Mouse (Mus musculus) hematopoietic stem cell, adult 5-6 weeks (primary cell): ENCODE measurements around the gene Slc39a5. TPM values are rescaled to one million over a fixed set of nuclear protein-coding genes. Genes with fewer than 3 reads are reported as not detected.

ENCODE experiments used
- ATAC-seq, 2 experiments: fragments of 125-278 bp in 1 of 2; replicated peaks in 1 of 2; 2 replicates each; pipeline ENCODE4 v1.8.0; 2016 to 2017; ENCODE audit warnings: inconsistent platforms in 2 of 2, mild to moderate bottlenecking in 2 of 2, moderate number of reproducible peaks in 2 of 2, low read depth in 1 of 2, moderate TSS enrichment in 1 of 2; ENCODE audit not compliant: low FRiP score in 2 of 2, poor library complexity in 2 of 2, severe bottlenecking in 2 of 2, insufficient read depth in 1 of 2, low TSS enrichment in 1 of 2
- total RNA-seq: library from RNA; stranded (forward); fragments of 172-1452, 232-1000 nt; gene quantifications from 2 replicates; pipeline ENCODE4 v1.2.3, GENCODE M21; 2017

Gene Slc39a5
- total RNA-seq, 1 experiment from 2014 or later = not detected

DNA sequence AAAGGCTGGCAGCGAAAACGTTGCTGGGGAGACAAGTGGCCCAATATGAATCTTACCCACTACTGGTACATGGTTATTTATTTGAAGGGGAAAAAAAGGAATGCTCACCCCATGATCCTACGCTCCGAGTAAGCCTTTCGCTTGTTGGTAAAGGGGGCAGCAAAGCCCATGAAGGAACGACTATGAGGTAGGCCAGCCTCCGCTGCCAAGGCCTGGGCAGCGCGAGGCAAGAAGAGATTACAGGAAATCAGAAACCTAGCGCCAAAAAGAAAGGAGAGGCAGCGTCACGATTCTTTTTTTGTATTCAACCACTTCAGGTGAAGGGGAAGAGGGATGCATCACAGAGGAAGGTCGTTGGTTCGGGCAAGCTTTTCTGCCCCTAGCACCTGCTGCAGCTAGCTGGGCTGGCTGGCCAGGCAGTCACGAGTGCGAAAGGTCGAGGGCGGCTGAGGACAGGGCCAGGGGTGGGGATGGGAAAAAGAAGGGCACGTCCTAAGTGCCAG lies 33.1 kb downstream of the Slc39a5 start:
- ATAC-seq = no peak

DNA sequence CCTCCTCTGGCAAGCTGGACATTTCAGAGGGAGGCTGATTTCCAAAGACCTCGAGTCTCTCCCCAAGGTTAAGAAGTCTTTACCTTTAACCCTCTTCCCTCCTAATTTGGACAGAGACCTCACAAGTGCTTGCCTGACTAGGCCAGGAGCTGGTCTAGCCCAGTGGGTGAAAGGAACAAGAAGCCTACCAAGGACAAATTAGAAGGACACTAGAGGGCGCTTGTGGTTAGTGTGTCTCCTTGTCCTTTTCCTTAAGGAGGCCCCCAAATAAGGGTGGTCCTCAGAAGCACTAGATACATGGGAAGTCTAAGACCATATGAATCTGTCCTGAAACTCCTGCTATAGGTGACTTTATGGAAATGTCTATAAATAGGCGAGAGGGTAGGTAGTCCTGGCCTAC lies 38.5 kb downstream of the Slc39a5 start:
- 0 out of 4 replicates have a peak, but pooled peaks of 1 of the 2 experiments have one; percentile 56 for ATAC-seq

DNA sequence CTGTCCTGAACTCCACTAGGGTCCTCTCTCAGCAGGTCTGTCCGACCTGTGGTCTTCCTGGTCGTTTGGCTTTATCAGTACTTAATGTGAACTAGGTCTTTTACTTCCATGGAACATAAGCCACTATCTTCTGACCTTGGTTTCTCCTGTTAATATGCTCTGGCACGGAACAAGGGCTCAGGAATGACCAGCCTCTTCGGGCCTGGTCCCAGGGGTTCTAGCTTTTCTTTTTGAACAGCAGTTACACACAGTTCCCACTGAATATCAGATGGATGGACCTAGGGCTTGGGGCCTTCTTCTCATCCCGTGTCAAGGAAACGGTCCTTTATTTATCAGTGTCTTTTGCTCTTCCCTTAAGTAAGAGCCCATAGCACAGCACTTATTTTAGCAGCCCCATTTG lies 39.2 kb downstream of the Slc39a5 start:
- ATAC-seq = no peak

DNA sequence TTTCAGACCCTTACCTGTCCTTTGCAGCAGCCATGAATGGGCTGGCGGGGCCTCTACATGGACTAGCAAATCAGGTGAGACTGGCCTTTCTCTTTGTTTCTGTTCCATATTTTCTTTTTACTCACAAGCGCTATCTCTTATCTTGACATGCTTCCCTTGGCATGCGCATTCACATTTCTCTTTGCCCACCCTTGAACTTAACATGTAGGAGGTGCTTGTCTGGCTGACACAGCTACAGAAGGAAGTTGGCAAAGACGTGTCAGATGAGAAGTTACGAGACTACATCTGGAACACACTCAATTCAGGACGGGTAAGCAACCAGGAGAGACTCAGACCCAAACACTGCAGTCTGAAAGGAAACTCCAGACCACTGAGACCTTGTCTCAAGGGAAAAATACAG lies 41.8 kb downstream of the Slc39a5 start:
- no peak for ATAC-seq

GRCm38 (mm10) chr10:128358796-128359195 lies 42.2 kb downstream of the Slc39a5 start:
- ATAC-seq = peak in 1 of 2 experiments; percentile 45; a peak in 1 of 4 replicates

- ATAC-seq = no peak
These were observed 53.5 kb downstream of the Slc39a5 start for GRCm38 (mm10) chr10:128347541-128347940.

Other genes starting within 250 kb of the Slc39a5 start
- 6.9 and 9.3 TPM in 2 replicates for gene Rbms2, start 220.9 kb downstream of the Slc39a5 start, total RNA-seq
- gene Gls2, start 206.8 kb downstream of the Slc39a5 start, total RNA-seq = 0.38 and 0.79 TPM in 2 replicates
- gene Spryd4, start 189.4 kb downstream of the Slc39a5 start, total RNA-seq = 10.3 and 11.9 TPM in 2 replicates
- 0.69 TPM in 1 of 2 replicates, not detected in the other for gene Mip, start 175.4 kb downstream of the Slc39a5 start, total RNA-seq
- gene Timeless, start 169.2 kb downstream of the Slc39a5 start, total RNA-seq = 52.8 and 60.3 TPM in 2 replicates
- 0.19 TPM in 1 of 2 replicates, not detected in the other for gene Apon, start 147.1 kb downstream of the Slc39a5 start, total RNA-seq
- gene Apof, start 132.6 kb downstream of the Slc39a5 start, total RNA-seq = not detected in 2 replicates
- 12.3 and 18.1 TPM in 2 replicates for gene Stat2, start 130.7 kb downstream of the Slc39a5 start, total RNA-seq
- gene Il23a, start 102.5 kb downstream of the Slc39a5 start, total RNA-seq = 1.1 TPM in 1 of 2 replicates, not detected in the other
- 12.7 and 16.9 TPM in 2 replicates for gene Pan2, start 97.9 kb downstream of the Slc39a5 start, total RNA-seq
- 106 and 135 TPM in 2 replicates for gene Cnpy2, start 78.8 kb downstream of the Slc39a5 start, total RNA-seq
- gene Cs, start 63.5 kb downstream of the Slc39a5 start, total RNA-seq = 69.8 and 79.5 TPM in 2 replicates
- 8.1 and 8.7 TPM in 2 replicates for gene Coq10a, start 32.2 kb downstream of the Slc39a5 start, total RNA-seq
- gene Ankrd52, start 24.1 kb downstream of the Slc39a5 start, total RNA-seq = 8.9 and 12.1 TPM in 2 replicates
- gene Nabp2, start 10.3 kb upstream of the Slc39a5 start, total RNA-seq = 57.0 and 106 TPM in 2 replicates
- gene Rnf41, start 10.4 kb upstream of the Slc39a5 start, total RNA-seq = 18.4 and 20.7 TPM in 2 replicates
- 83.2 and 92.7 TPM in 2 replicates for gene Smarcc2, start 58.0 kb upstream of the Slc39a5 start, total RNA-seq
- 988 and 1,295 TPM in 2 replicates for gene Myl6, start 92.9 kb upstream of the Slc39a5 start, total RNA-seq
- gene Myl6b, start 97.5 kb upstream of the Slc39a5 start, total RNA-seq = 1.3 and 3.9 TPM in 2 replicates
- 70.7 and 75.9 TPM in 2 replicates for gene Esyt1, start 124.6 kb upstream of the Slc39a5 start, total RNA-seq
- 13.9 and 16.3 TPM in 2 replicates for gene Zc3h10, start 146.5 kb upstream of the Slc39a5 start, total RNA-seq
- gene Rpl41, start 148.1 kb upstream of the Slc39a5 start, total RNA-seq = 2,366 and 3,073 TPM in 2 replicates
- gene Pa2g4, start 164.8 kb upstream of the Slc39a5 start, total RNA-seq = 225 and 337 TPM in 2 replicates
- gene Erbb3, start 188.4 kb upstream of the Slc39a5 start, total RNA-seq = 0.99 and 1.8 TPM in 2 replicates
- 1,013 and 1,172 TPM in 2 replicates for gene Rps26, start 225.5 kb upstream of the Slc39a5 start, total RNA-seq
- 0.06 and 0.50 TPM in 2 replicates for gene Ikzf4, start 244.8 kb upstream of the Slc39a5 start, total RNA-seq